Mouse (Mus musculus) MEL (cell line): Measurements from ENCODE around the gene Ptgdr2. TPM values are rescaled to one million over a fixed set of nuclear protein-coding genes. Genes with fewer than 3 reads are reported as not detected.

Source experiments
- DNase-seq: peaks from one replicate; pipeline ENCODE4 v3.0.0; 2011; ENCODE audit warnings: low read depth, low spot score
- H3K27ac ChIP-seq: 2 replicates; pipeline ENCODE4 v1.5.1; 2012; ENCODE audit warnings: low read depth, mild to moderate bottlenecking, control low read depth, low read length, moderate library complexity; ENCODE audit not compliant: control insufficient read depth
- H3K27me3 ChIP-seq, 2 experiments: fragments of 150-350 bp in 1 of 2; sonication (generic) in 1 of 2; 2 replicates each; pipeline ENCODE4 v1.6.1; 2012; ENCODE audit warnings: low read length in 2 of 2, mild to moderate bottlenecking in 2 of 2, improper control_type of control experiment in 1 of 2, moderate library complexity in 1 of 2; ENCODE audit not compliant: insufficient read depth in 2 of 2, control insufficient read depth in 1 of 2
- H3K36me3 ChIP-seq, 2 experiments: 2 replicates each; pipeline ENCODE4 v1.6.1; 2012 to 2014; ENCODE audit warnings: low read length in 2 of 2, improper control_type of control experiment in 1 of 2, inconsistent platforms in 1 of 2, mild to moderate bottlenecking in 1 of 2; ENCODE audit not compliant: insufficient read depth in 2 of 2, control insufficient read depth in 1 of 2
- H3K4me1 ChIP-seq, 2 experiments: fragments of 150-350 bp in 1 of 2; sonication (generic) in 1 of 2; 2 replicates each; pipeline ENCODE4 v1.6.1; 2012; ENCODE audit warnings: low read length in 2 of 2, improper control_type of control experiment in 1 of 2, mild to moderate bottlenecking in 1 of 2; ENCODE audit not compliant: insufficient read depth in 2 of 2, control insufficient read depth in 1 of 2
- H3K4me3 ChIP-seq, 2 experiments: fragments of 150-350 bp in 1 of 2; sonication (generic) in 1 of 2; 2 replicates each; pipeline ENCODE4 v1.5.1; 2012; ENCODE audit warnings: low read depth in 2 of 2, low read length in 2 of 2, mild to moderate bottlenecking in 2 of 2, moderate library complexity in 2 of 2, control low read depth in 1 of 2, improper control_type of control experiment in 1 of 2; ENCODE audit not compliant: control insufficient read depth in 1 of 2, insufficient read depth in 1 of 2
- H3K79me2 ChIP-seq: 2 replicates; pipeline ENCODE4 v1.6.1; 2012; ENCODE audit warnings: mild to moderate bottlenecking, low read length, moderate library complexity; ENCODE audit not compliant: control insufficient read depth, poor library complexity, insufficient read depth
- H3K9ac ChIP-seq: 2 replicates; pipeline ENCODE4 v1.6.1; 2012; ENCODE audit warnings: low read depth, mild to moderate bottlenecking, control low read depth, low read length, moderate library complexity; ENCODE audit not compliant: control insufficient read depth, poor library complexity, severe bottlenecking
- H3K9me3 ChIP-seq: fragments of 150-350 bp; sonication (generic); replicated peaks from 2 replicates; pipeline ENCODE4 v1.6.1; 2012; ENCODE audit warnings: mild to moderate bottlenecking, low read length, improper control_type of control experiment, moderate library complexity; ENCODE audit not compliant: insufficient read depth
- CHD1 ChIP-seq: IDR thresholded peaks from 2 replicates; pipeline ENCODE4 v1.6.1; 2012; ENCODE audit warnings: low read depth, mild to moderate bottlenecking, inconsistent platforms, low read length, improper control_type of control experiment
- E2F4 ChIP-seq: IDR thresholded peaks from 2 replicates; pipeline ENCODE4 v1.6.1; 2011; ENCODE audit warnings: low read depth, low read length, improper control_type of control experiment, borderline replicate concordance
- GABPA ChIP-seq: IDR thresholded peaks from 2 replicates; pipeline ENCODE4 v1.6.1; 2012; ENCODE audit warnings: low read depth, mild to moderate bottlenecking, inconsistent platforms, low read length, improper control_type of control experiment, moderate library complexity
- JUND ChIP-seq: IDR thresholded peaks from 2 replicates; pipeline ENCODE4 v1.6.1; 2011; ENCODE audit warnings: low read depth, mild to moderate bottlenecking, improper control_type of control experiment, low read length
- KAT2A ChIP-seq: conservative IDR thresholded peaks from 2 replicates; pipeline ENCODE4 v1.6.1; 2012; ENCODE audit warnings: low read depth, low read length, improper control_type of control experiment, inconsistent platforms
- MAFK ChIP-seq: IDR thresholded peaks from 2 replicates; pipeline ENCODE4 v1.6.1; 2011; ENCODE audit warnings: low read depth, mild to moderate bottlenecking, low read length, improper control_type of control experiment, borderline replicate concordance
- POLR2A ChIP-seq, 2 experiments: IDR thresholded peaks; 2 replicates each; pipeline ENCODE4 v1.6.1; 2011 to 2012; ENCODE audit warnings: low read length in 2 of 2, mild to moderate bottlenecking in 2 of 2, control low read depth in 1 of 2, improper control_type of control experiment in 1 of 2, low read depth in 1 of 2, moderate library complexity in 1 of 2; ENCODE audit not compliant: control insufficient read depth in 1 of 2, insufficient read depth in 1 of 2, poor library complexity in 1 of 2
- POLR2AphosphoS5 ChIP-seq: IDR thresholded peaks from 2 replicates; pipeline ENCODE4 v1.6.1; 2012; ENCODE audit warnings: low read depth, borderline replicate concordance, mild to moderate bottlenecking, inconsistent platforms, low read length, moderate library complexity, mixed read lengths
- SIN3A ChIP-seq: IDR thresholded peaks from 2 replicates; pipeline ENCODE4 v1.6.1; 2012; ENCODE audit warnings: low read length, improper control_type of control experiment, inconsistent platforms
- SMC3 ChIP-seq: IDR thresholded peaks from 2 replicates; pipeline ENCODE4 v1.6.1; 2011; ENCODE audit warnings: low read depth, low read length, improper control_type of control experiment
- TBP ChIP-seq: IDR thresholded peaks from 2 replicates; pipeline ENCODE4 v1.8.0; 2011; ENCODE audit warnings: low read depth, low read length, improper control_type of control experiment
- USF1 ChIP-seq: IDR thresholded peaks from 2 replicates; pipeline ENCODE4 v1.6.1; 2014; ENCODE audit warnings: low read depth, mild to moderate bottlenecking, inconsistent platforms, low read length, improper control_type of control experiment, moderate library complexity
- USF2 ChIP-seq, 2 experiments: IDR thresholded peaks; 2 replicates each; pipeline ENCODE4 v1.6.1; 2011 to 2012; ENCODE audit warnings: improper control_type of control experiment in 2 of 2, low read length in 2 of 2, borderline replicate concordance in 1 of 2, inconsistent platforms in 1 of 2, low read depth in 1 of 2, mild to moderate bottlenecking in 1 of 2; ENCODE audit not compliant: insufficient read depth in 1 of 2
- ZC3H11A ChIP-seq: IDR thresholded peaks from 2 replicates; pipeline ENCODE4 v1.6.1; 2012; ENCODE audit warnings: low read depth, mild to moderate bottlenecking, inconsistent platforms, low read length, improper control_type of control experiment
- ZKSCAN1 ChIP-seq: IDR thresholded peaks from 2 replicates; pipeline ENCODE4 v1.6.1; 2012; ENCODE audit warnings: low read depth, mild to moderate bottlenecking, inconsistent platforms, low read length, improper control_type of control experiment, moderate library complexity
- ZMIZ1 ChIP-seq: IDR thresholded peaks from 2 replicates; pipeline ENCODE4 v1.6.1; 2012; ENCODE audit warnings: low read depth, mild to moderate bottlenecking, inconsistent platforms, low read length, improper control_type of control experiment, moderate library complexity
- polyA plus RNA-seq, 2 experiments: library from polyadenylated mRNA; stranded (reverse) in 1 of 2; unstranded in 1 of 2; fragments of >175 nt in 1 of 2; fragments of >200 nt in 1 of 2; gene quantifications; 2 replicates each; pipeline versions ENCODE4 v1.2.1 to v1.2.4; 2012; ENCODE audit warnings: low replicate concordance in 2 of 2, low read depth in 1 of 2; ENCODE audit not compliant: insufficient read length in 2 of 2, insufficient read depth in 1 of 2, missing spikeins in 1 of 2
- total RNA-seq: library from RNA; depleted of rRNA; stranded (reverse); fragments of 300-350 nt; gene quantifications from 2 replicates; pipeline ENCODE4 v1.2.3, GENCODE M21; 2012

Ptgdr2 gene
- total and polyA plus RNA-seq, 3 experiments = 0.31 to 0.46 TPM; not detected in 1

DNA sequence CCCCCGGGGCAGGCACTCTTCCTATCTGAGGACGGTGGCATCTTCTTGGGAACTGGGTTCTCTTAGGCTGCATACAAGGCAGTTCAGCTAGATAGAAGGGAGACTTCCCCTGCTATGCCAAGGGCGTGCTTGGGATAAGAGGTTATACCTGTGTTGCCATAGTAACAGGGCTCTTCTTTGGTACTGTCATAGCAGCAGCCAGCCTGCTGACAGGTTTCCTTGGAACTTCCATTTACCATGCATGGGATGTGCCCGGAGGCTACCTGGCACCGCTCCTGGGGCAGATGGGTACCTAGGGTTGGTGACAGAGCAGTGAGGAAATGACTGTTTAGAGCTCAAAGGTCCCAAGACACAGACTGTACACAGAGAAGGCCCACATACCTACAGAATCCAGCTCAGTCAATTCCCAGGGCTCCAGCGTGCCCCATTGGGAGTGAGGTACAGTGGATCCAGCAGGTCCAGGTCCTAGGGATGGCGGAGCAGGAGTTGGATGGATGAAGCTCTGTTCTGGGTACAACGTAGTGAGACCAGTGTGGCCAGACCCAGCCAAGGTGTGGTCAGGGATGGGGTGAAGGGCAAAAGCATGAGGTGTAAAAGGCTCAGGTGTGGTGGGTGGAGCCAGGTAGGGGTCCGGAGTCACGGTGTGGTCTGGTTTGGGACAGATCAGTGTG lies 18.5 kb upstream of the Ptgdr2 start:
- Histone ChIP-seq H3K9ac (no peak overlapping the region), H3K27me3 (peaks cover 0 to 2% of the 10 kb centered on the region in 2 experiments; a peak in 2 of 4 replicates)
- TF ChIP-seq USF2 (IDR thresholded peaks at IDR 0.05; ENCODE audit: borderline replicate concordance in 1 of 2, insufficient read depth in 1 of 2, low read depth in 1 of 2, low read length in 2 of 2) = no peak
- TF ChIP-seq ZMIZ1 = no peak
- no peak for TF ChIP-seq CHD1
- TF ChIP-seq POLR2AphosphoS5 = no peak
- TF ChIP-seq SIN3A = no peak
- no peak for TF ChIP-seq JUND
- TF ChIP-seq KAT2A = no peak
- TF ChIP-seq E2F4 = no peak
- no peak for TF ChIP-seq GABPA
- TF ChIP-seq TBP = no peak
- no peak for TF ChIP-seq MAFK
- TF ChIP-seq ZC3H11A = no peak
- TF ChIP-seq USF1 = no peak
- no peak for TF ChIP-seq ZKSCAN1
- TF ChIP-seq SMC3 = no peak
- TF ChIP-seq, all 39 proteins: peak for 0
- no peaks in the 10 kb centered on the region for H3K36me3 ChIP-seq
- no peak overlapping the region for H3K4me3 ChIP-seq
- no peaks in the 10 kb centered on the region for H3K79me2 ChIP-seq
- peaks cover 0 to 10% of the 10 kb centered on the region in 2 experiments; a peak in 2 of 4 replicates for H3K4me1 ChIP-seq
- DNase-seq = no peak
- H3K9me3 ChIP-seq = no peaks in the 10 kb centered on the region
- no peak overlapping the region for H3K27ac ChIP-seq

DNA sequence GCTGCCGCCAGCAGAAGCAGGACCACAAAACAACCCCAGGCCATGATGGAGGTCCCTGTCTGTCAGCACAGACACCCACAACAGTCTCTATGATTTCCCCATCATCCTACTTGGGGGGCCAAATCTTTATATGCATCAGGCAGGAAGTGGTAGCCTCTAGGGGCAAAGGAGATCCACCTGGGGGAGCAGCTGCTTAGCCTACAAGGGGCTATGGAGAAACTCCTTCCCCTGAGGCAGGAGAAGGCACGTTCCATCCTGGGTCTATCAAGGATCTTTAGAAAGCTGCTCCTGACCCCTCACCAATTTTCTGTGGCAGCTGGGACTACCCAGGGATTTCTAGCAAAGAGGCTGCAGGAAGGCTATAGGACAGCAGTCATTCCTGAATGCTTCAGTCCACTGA lies 16.4 kb upstream of the Ptgdr2 start, which contains the start of gene Zp1:
Gene Zp1 (minus strand): TSS at position 101 of the 400 bp plus-strand sequence.
- DNase-seq = no peak

More for the DNA sequence above, 16.4 kb upstream of the Ptgdr2 start, which contains the start of gene Zp1:
- no peaks in the 10 kb centered on the region for H3K36me3 ChIP-seq
- H3K27me3 ChIP-seq = peaks cover 0 to 4% of the 10 kb centered on the region in 2 experiments; a peak in 3 of 4 replicates
- no peak within 1 kb of the TSS for H3K27ac ChIP-seq
- H3K9me3 ChIP-seq = no peaks in the 10 kb centered on the region
- no peaks in the 10 kb centered on the region for H3K4me1 ChIP-seq
- no peak within 1 kb of the TSS for H3K9ac ChIP-seq
- no peak within 1 kb of the TSS for H3K4me3 ChIP-seq
- no peaks in the 10 kb centered on the region for H3K79me2 ChIP-seq
- no peak for TF ChIP-seq GABPA
- no peak for TF ChIP-seq KAT2A
- TF ChIP-seq JUND = no peak
- no peak for TF ChIP-seq POLR2A (IDR thresholded peaks at IDR 0.05; ENCODE audit: control insufficient read depth in 1 of 2, insufficient read depth in 1 of 2, low read depth in 1 of 2, low read length in 2 of 2, poor library complexity in 1 of 2)
